Mouse (Mus musculus): ENCODE measurements at regions not wholly inside any gene's neighbourhood (a gene's known extent, or its start where the extent isn't known, plus 50 kb on each side); places are given as distances from the start of the nearest gene placed in this dataset.
A peak's percentile ranks its signal among the peaks of the same experiment; 100 is the strongest.

DNA sequence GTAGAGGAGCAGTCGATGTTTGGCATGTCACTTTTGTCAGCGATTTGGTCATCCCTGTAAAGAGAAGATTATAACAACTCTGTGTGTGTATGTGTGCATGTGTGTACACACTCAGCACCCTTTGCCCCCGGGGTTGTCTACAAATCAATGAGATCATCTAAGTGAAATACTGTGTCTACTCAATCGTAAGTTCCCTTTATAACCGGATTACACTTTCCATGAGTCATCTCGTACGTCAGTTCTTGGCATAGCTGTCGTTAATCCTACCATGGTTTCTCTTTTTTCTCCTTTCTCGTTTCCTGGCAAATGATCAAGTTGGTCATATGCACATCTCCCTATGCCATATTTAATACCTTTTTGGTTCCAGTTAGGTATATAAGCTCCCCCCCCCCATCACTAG, 58.7 kb upstream of the Eed start:
- 56% methylated on average over 9 of the region's 9 CpGs for WGBS
- Histone ChIP-seq H3K4me2 (replicated peaks; ENCODE audit: low read depth) (no peak overlapping the region), H3K27me3 (replicated peaks; ENCODE audit: control insufficient read depth, insufficient read depth, low read length) (no peaks in the 10 kb centered on the region), H3K4me1 (replicated peaks; ENCODE audit: control insufficient read depth, insufficient read depth, low read length) (peaks cover 14% of the 10 kb centered on the region; the same call in 1 of the 2 replicates), H3K36me3 (ENCODE audit: control insufficient read depth, insufficient read depth) (no peaks in the 10 kb centered on the region), H3K9ac (ENCODE audit: low read depth, low read length) (no peak overlapping the region), H3K9me3 (ENCODE audit: control insufficient read depth) (no peaks in the 10 kb centered on the region), H3K27ac (ENCODE audit: low read depth, low read length) (peak overlapping the region; percentile 35; the same call in 1 of the 2 replicates), H3K4me3 (ENCODE audit: low read depth, low read length) (no peak overlapping the region)
- no peak for TF ChIP-seq CTCF (IDR thresholded peaks at IDR 0.05; ENCODE audit: low read depth)
- peak; percentile 70 for ATAC-seq

DNA sequence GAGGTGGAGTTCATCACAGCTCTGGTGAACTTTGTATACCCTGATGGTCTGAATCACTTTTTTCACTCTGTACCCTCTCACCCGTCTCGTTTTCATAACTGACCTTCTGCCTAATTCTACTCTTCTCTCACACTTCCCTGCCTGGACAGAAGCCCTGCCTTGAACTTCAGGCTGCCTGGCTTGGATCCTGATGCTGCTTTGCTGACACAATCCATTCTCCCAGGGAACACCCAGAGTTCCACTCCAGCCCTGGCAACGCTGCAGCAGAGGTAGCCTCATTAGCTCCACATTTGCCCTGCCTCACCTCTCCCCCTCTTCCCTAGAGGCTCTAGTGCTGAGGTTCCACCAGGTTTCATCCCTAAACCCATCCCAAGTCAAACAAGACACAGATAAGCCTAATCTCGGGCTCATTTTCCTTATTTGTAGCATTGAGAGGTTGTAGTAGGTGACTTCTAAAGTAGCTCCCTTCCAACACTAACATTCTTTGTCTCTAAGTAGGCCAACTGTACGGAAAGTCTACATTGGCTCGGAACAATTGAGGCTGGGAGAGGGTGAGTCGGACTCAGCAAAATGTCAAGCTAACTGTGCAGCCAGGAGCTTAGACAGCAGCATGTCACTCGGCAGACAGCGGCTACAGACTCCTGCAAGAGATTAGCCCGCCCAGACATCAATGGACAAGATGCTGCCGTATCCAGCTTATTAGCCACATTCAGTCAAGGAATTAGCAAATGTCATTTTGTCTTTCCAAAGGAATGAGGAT, 60.0 kb upstream of the Eed start:
- H3K27me3 ChIP-seq (replicated peaks; ENCODE audit: control insufficient read depth, insufficient read depth, low read length), result no peaks in the 10 kb centered on the region
- H3K9me3 ChIP-seq (ENCODE audit: control insufficient read depth), result no peaks in the 10 kb centered on the region
- WGBS, result 73% methylated on average over 11 of the region's 11 CpGs
- no peaks in the 10 kb centered on the region for H3K36me3 ChIP-seq (ENCODE audit: control insufficient read depth, insufficient read depth)
- no peak for TF ChIP-seq CTCF (IDR thresholded peaks at IDR 0.05; ENCODE audit: low read depth)
- ATAC-seq, result no peak
- no peak overlapping the region for H3K27ac ChIP-seq (ENCODE audit: low read depth, low read length)
- peaks cover 14% of the 10 kb centered on the region; the same call in 1 of the 2 replicates for H3K4me1 ChIP-seq (replicated peaks; ENCODE audit: control insufficient read depth, insufficient read depth, low read length)
- no peak overlapping the region for H3K4me2 ChIP-seq (replicated peaks; ENCODE audit: low read depth)
- no peak overlapping the region for H3K9ac ChIP-seq (ENCODE audit: low read depth, low read length)
- no peak overlapping the region for H3K4me3 ChIP-seq (ENCODE audit: low read depth, low read length)

DNA sequence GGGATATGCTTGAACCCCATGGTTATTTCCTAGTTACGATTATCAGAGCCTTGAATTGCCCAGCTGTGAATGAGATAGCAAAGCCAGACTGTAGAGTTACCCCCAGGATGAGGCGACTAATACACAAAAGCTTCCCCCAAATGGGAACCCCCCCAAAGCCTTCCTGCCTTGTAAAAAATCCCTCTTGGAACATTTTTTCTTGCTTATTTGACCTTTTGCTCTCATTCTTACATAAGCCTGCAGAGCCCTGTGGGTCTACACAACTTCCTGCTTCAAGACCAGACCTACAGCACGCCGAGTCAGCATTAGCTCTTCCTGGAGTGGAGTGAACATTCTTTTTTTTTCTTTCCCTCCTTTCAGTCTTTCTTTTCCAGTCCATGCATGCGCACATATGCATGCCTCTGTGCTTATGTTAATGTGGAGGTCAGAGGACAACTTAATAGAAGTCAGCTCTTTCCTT, 60.8 kb upstream of the Eed start:
- WGBS, result 26% methylated on average over 5 of the region's 5 CpGs
- TF ChIP-seq CTCF (IDR thresholded peaks at IDR 0.05; ENCODE audit: low read depth), result no peak
- Histone ChIP-seq H3K4me2 (replicated peaks; ENCODE audit: low read depth) (peak overlapping the region; percentile 13; the same call in 1 of the 2 replicates), H3K36me3 (ENCODE audit: control insufficient read depth, insufficient read depth) (no peaks in the 10 kb centered on the region), H3K27me3 (replicated peaks; ENCODE audit: control insufficient read depth, insufficient read depth, low read length) (no peaks in the 10 kb centered on the region), H3K27ac (ENCODE audit: low read depth, low read length) (peak overlapping the region; percentile 57), H3K4me1 (replicated peaks; ENCODE audit: control insufficient read depth, insufficient read depth, low read length) (peaks cover 14% of the 10 kb centered on the region; the same call in 1 of the 2 replicates), H3K9me3 (ENCODE audit: control insufficient read depth) (no peaks in the 10 kb centered on the region), H3K9ac (ENCODE audit: low read depth, low read length) (no peak overlapping the region), H3K4me3 (ENCODE audit: low read depth, low read length) (no peak overlapping the region)
- ATAC-seq, result peak; percentile 53

DNA sequence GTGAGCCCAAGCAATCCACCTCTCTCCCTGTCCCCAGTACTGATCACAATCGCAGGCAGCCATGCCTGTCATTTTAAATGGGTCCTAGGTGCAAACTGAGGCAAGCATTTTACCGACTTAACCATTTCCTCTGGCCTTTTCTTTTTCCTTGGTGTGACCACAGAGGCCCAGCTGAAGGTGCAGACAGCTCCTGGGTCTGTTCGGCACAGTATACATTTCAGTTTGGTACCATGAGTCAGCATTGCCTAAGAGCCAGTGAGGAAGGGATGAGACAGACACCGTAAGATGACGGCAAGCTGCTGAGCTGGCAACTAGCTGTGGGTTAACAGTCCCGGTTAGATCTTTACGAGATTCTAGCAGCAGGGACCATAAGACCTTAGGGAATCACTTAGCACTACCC, 61.6 kb upstream of the Eed start:
- ATAC-seq, result no peak
- no peak for TF ChIP-seq CTCF (IDR thresholded peaks at IDR 0.05; ENCODE audit: low read depth)
- Histone ChIP-seq H3K4me2 (replicated peaks; ENCODE audit: low read depth) (no peak overlapping the region), H3K9me3 (ENCODE audit: control insufficient read depth) (no peaks in the 10 kb centered on the region), H3K36me3 (ENCODE audit: control insufficient read depth, insufficient read depth) (no peaks in the 10 kb centered on the region), H3K9ac (ENCODE audit: low read depth, low read length) (no peak overlapping the region), H3K4me3 (ENCODE audit: low read depth, low read length) (no peak overlapping the region), H3K27ac (ENCODE audit: low read depth, low read length) (0 out of 2 replicates have a peak overlapping the region, but pooled peaks have one; percentile 57), H3K27me3 (replicated peaks; ENCODE audit: control insufficient read depth, insufficient read depth, low read length) (no peaks in the 10 kb centered on the region), H3K4me1 (replicated peaks; ENCODE audit: control insufficient read depth, insufficient read depth, low read length) (peaks cover 14% of the 10 kb centered on the region; the same call in 1 of the 2 replicates)
- WGBS, result 67% methylated on average over 7 of the region's 7 CpGs

DNA sequence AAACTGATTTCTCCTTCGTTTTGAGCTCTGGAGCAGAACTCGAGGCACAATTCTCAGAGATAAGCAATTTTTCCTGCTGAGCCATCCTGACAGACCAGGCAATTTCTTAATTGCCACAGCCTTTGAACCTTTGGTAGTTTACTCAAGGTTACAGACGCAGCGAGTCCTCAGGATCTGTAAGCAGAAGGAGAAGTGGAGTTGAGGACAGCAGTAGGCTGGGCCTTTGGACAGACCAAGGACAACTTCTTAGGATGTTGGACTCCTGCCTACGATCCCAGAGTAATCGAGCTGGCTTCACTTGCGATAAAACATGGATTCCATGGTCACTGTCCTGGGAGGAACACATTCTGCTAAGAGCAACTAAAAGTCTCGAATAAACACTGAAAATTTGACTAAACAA, 62.7 kb upstream of the Eed start:
- TF ChIP-seq CTCF (IDR thresholded peaks at IDR 0.05; ENCODE audit: low read depth), result no peak
- 28% methylated on average over 8 of the region's 8 CpGs for WGBS
- peak overlapping the region; percentile 68; the same call in 1 of the 2 replicates for H3K27ac ChIP-seq (ENCODE audit: low read depth, low read length)
- H3K4me3 ChIP-seq (ENCODE audit: low read depth, low read length), result no peak overlapping the region
- H3K4me2 ChIP-seq (replicated peaks; ENCODE audit: low read depth), result no peak overlapping the region
- peaks cover 14% of the 10 kb centered on the region; the same call in 1 of the 2 replicates for H3K4me1 ChIP-seq (replicated peaks; ENCODE audit: control insufficient read depth, insufficient read depth, low read length)
- ATAC-seq, result peak; percentile 57
- H3K36me3 ChIP-seq (ENCODE audit: control insufficient read depth, insufficient read depth), result no peaks in the 10 kb centered on the region
- no peak overlapping the region for H3K9ac ChIP-seq (ENCODE audit: low read depth, low read length)
- H3K27me3 ChIP-seq (replicated peaks; ENCODE audit: control insufficient read depth, insufficient read depth, low read length), result no peaks in the 10 kb centered on the region
- H3K9me3 ChIP-seq (ENCODE audit: control insufficient read depth), result no peaks in the 10 kb centered on the region

DNA sequence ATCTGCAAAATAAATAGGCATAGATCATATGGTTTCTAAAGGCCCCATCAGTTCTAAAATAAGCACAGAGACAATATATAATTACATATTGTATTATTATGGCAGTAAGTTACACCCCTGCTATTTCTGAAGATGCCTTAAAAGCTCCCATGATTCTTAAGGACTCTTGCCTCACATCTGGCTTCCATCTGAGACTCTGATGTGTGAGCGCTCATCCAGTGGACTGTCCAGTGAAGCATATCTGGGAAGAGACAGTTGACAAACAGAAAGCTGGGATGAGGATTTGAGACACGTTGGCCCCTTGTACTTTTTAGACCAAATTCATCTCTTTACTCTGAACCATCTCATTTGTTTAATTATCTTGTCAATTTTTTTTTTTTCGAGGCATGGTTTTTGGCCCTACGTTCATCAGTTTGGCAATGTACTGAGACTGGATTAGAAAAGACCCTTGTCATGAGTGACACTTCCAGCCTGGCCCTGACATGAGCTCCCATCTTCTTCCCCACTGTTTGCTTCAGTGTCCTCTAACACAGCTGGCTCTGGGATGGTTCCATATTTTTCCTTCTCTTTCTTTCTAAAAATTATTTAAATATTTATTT, 63.4 kb upstream of the Eed start:
- 0 out of 2 replicates have a peak overlapping the region, but pooled peaks have one; percentile 68 for H3K27ac ChIP-seq (ENCODE audit: low read depth, low read length)
- TF ChIP-seq CTCF (IDR thresholded peaks at IDR 0.05; ENCODE audit: low read depth), result no peak

More for the DNA sequence above, 63.4 kb upstream of the Eed start:
- ATAC-seq, result no peak
- no peak overlapping the region for H3K4me3 ChIP-seq (ENCODE audit: low read depth, low read length)
- no peak overlapping the region for H3K4me2 ChIP-seq (replicated peaks; ENCODE audit: low read depth)
- H3K27me3 ChIP-seq (replicated peaks; ENCODE audit: control insufficient read depth, insufficient read depth, low read length), result no peaks in the 10 kb centered on the region
- H3K36me3 ChIP-seq (ENCODE audit: control insufficient read depth, insufficient read depth), result no peaks in the 10 kb centered on the region
- no peak overlapping the region for H3K9ac ChIP-seq (ENCODE audit: low read depth, low read length)
- H3K4me1 ChIP-seq (replicated peaks; ENCODE audit: control insufficient read depth, insufficient read depth, low read length), result peaks cover 14% of the 10 kb centered on the region; the same call in 1 of the 2 replicates
- no peaks in the 10 kb centered on the region for H3K9me3 ChIP-seq (ENCODE audit: control insufficient read depth)
- WGBS, result 72% methylated on average over 4 of the region's 4 CpGs
